Mouse (Mus musculus) bone marrow macrophage, adult 2 months (primary cell): ENCODE results near the gene Med28.

ENCODE experiments used
- CTCF ChIP-seq: IDR thresholded peaks from 2 replicates; pipeline ENCODE4 v1.5.1; 2012; ENCODE audit warnings: low read depth, mild to moderate bottlenecking, low read length, moderate library complexity
- POLR2A ChIP-seq: IDR thresholded peaks from 2 replicates; pipeline ENCODE4 v1.6.1; 2012; ENCODE audit warnings: mild to moderate bottlenecking, low read depth, low read length, borderline replicate concordance

- TF ChIP-seq POLR2A (no peak), CTCF (no peak)
Measured at GRCm38 (mm10) chr5:45493191-45494092, 26.6 kb upstream of the Med28 start, which contains the start of gene Lap3.
